Mouse (Mus musculus) hindbrain, embryonic 15.5 days (tissue): ENCODE measurements around the gene Slc44a5. TPM values are rescaled to one million over a fixed set of nuclear protein-coding genes. Genes with fewer than 3 reads are reported as not detected.
A peak's percentile ranks its signal among the peaks of the same experiment; 100 is the strongest.

Experiments
- ATAC-seq: fragments of 200-750 bp; cut with Nextera tagmentation; 2 replicates; pipeline ENCODE4 v1.8.0; 2017; ENCODE audit warnings: low read depth, moderate number of reproducible peaks, moderate TSS enrichment; ENCODE audit not compliant: low FRiP score
- H3K27ac ChIP-seq: fragments of 300-500 bp; sonication (generic); replicated peaks from 2 replicates; pipeline ENCODE4 v1.5.1; 2015; ENCODE audit warnings: mild to moderate bottlenecking, inconsistent platforms
- H3K27me3 ChIP-seq: fragments of 300-500 bp; sonication (generic); 2 replicates; pipeline ENCODE4 v1.6.1; 2015; ENCODE audit warnings: control low read depth, inconsistent platforms
- H3K36me3 ChIP-seq: fragments of 300-500 bp; sonication (generic); 2 replicates; pipeline ENCODE4 v1.6.1; 2015; ENCODE audit warnings: control low read depth, inconsistent platforms
- H3K4me1 ChIP-seq: fragments of 300-500 bp; sonication (generic); replicated peaks from 2 replicates; pipeline ENCODE4 v1.6.1; 2015; ENCODE audit warnings: control low read depth, inconsistent platforms
- H3K4me2 ChIP-seq: fragments of 300-500 bp; sonication (generic); 2 replicates; pipeline ENCODE4 v1.6.1; 2015; ENCODE audit warnings: moderate library complexity, mild to moderate bottlenecking, inconsistent platforms
- H3K4me3 ChIP-seq: fragments of 300-500 bp; sonication (generic); 2 replicates; pipeline ENCODE4 v1.5.1; 2015; ENCODE audit warnings: mild to moderate bottlenecking, inconsistent platforms
- H3K9ac ChIP-seq: fragments of 300-500 bp; sonication (generic); 2 replicates; pipeline ENCODE4 v1.6.1; 2015; ENCODE audit warnings: inconsistent platforms
- H3K9me3 ChIP-seq: fragments of 300-500 bp; sonication (generic); 2 replicates; pipeline ENCODE4 v1.6.1; 2016; ENCODE audit warnings: control low read depth, inconsistent platforms
- WGBS: fragments of 180-500 bp; shearing (Covaris S2); methylation state at CpG from one replicate; pipeline ENCODE4 v1.1.7; 2015; 5-methylcytosine and 5-hydroxymethylcytosine counted together
- polyA plus RNA-seq: library from polyadenylated mRNA; unstranded; fragments of >200 nt; fragmentation: Nextera tagmentation; extraction: Ambion mirVana; gene quantifications from 2 replicates; pipeline ENCODE4 v1.2.1, GENCODE M21; 2015

Slc44a5 gene
- polyA plus RNA-seq, 1 experiment from 2014 or later, result 9.6 TPM

DNA sequence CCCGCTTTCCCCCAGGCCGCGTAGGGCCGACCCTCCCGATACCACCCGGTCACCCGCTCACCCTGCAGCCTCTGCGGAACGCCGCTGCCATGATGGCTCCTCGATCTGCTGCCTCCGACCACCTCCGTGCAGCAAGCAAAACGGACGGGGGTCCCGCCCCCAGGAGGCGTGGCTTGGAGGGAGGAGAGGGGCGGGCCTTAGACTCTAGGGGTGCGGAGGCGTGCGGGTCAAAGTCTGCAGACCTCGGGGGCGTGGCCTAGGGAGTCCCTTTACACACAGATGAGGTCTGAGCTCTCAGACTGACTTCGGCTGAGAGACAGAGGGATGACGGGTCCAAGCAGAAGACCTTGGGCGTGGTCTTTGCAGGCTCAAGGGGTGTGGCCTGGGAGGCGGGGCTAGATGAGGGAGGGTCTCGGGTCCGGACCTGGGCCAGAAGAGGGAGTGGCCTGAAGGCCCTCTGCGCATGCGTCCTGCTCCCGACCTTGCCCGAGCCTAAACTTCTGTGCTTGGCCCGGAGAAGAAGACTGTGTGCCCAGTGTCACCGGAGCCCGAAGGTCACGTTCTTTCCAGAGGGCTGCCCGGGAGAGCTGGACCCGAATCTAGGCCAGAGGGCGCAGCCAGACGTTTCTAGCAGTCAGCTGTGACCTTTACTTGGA is 28.8 kb upstream of the Slc44a5 start, which contains the start of gene Acadm:
Gene Acadm (minus strand): TSS at position 298 of the 656 bp plus-strand sequence.
- Histone ChIP-seq H3K27ac (peak within 1 kb of the TSS; percentile 85), H3K9ac (peak within 1 kb of the TSS; percentile 63), H3K4me3 (peak within 1 kb of the TSS; percentile 62), H3K27me3 (no peaks in the 10 kb centered on the region), H3K4me2 (peak within 1 kb of the TSS; percentile 62), H3K36me3 (no peaks in the 10 kb centered on the region; the same call in 1 of the 2 replicates), H3K4me1 (peaks cover 17% of the 10 kb centered on the region), H3K9me3 (no peaks in the 10 kb centered on the region)
- under 1% methylated on average over 41 of the region's 41 CpGs for WGBS
- peak; percentile 96 for ATAC-seq

DNA sequence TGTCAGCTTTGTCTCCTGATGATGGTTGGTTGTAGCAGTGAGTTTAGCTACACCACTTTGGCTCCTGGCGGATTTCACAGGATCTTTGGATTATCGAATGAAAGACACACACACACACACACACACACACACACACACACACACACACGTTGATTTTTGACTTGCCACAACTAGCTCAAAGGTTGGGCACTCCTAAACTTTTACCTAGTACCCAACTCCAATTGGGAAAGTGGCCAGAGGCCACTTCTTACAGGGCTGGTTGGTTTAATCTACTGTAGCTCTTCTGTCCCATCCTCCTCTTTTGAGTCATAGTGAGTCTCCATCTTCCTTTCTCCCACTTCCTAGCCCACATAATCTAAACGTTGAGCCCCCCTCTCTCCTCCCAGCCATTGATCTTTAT is 26.0 kb upstream of the Slc44a5 start:
- no peaks in the 10 kb centered on the region for H3K9me3 ChIP-seq
- WGBS, result 77% methylated on average over 4 of the region's 4 CpGs
- ATAC-seq, result no peak

DNA sequence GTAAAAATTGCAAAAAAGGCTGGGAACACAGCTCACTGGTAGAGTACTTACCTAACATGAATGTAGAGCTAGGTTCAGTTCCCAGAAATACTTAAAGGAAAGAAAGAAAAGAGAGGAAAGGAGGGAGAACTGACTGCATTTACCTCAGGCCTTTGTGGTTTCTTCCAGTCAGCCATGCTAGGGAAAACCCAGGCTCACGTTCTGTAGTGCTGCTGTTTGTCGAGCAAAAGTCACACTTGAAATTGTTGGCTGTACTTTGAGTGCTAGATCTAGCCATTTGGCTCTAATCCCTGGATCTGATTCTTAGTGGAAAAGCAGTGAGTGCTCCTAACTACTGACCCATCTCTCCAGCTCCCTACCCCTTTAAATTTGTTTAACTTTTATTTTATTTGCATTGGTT is 25.1 kb upstream of the Slc44a5 start:
- H3K9me3 ChIP-seq, result no peaks in the 10 kb centered on the region
- H3K4me3 ChIP-seq, result no peak overlapping the region
- WGBS, result 90% methylated on average over 2 of the region's 2 CpGs
- no peak overlapping the region for H3K4me2 ChIP-seq
- no peaks in the 10 kb centered on the region for H3K36me3 ChIP-seq
- ATAC-seq, result no peak
- no peaks in the 10 kb centered on the region for H3K27me3 ChIP-seq
- no peak overlapping the region for H3K9ac ChIP-seq
- peaks cover 12% of the 10 kb centered on the region for H3K4me1 ChIP-seq
- H3K27ac ChIP-seq, result no peak overlapping the region

More for the DNA sequence above, 26.0 kb upstream of the Slc44a5 start:
- H3K36me3 ChIP-seq, result no peaks in the 10 kb centered on the region
- H3K9ac ChIP-seq, result no peak overlapping the region
- peaks cover 17% of the 10 kb centered on the region for H3K4me1 ChIP-seq
- no peaks in the 10 kb centered on the region for H3K27me3 ChIP-seq
- H3K4me2 ChIP-seq, result no peak overlapping the region
- H3K4me3 ChIP-seq, result no peak overlapping the region
- no peak overlapping the region for H3K27ac ChIP-seq

DNA sequence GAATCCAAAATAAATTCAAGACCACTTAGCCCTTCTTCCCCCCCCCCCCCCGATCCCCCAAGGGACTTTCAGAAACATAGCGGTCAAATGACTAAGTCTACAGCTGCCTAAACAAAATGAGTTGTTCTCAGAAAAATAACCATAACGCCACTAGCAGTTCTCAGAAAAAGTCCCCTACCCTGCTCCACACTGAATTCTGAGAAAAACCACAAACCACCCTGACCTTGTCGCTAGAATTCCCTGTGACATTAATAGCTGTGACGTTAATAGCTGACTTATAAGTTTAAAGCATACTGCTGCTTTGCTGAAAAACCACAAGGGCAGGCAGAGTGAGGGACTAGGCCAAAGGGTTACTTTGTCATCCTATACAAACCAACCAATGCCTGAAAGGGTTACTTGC is 15.3 kb upstream of the Slc44a5 start:
- 91% methylated on average over 5 of the region's 5 CpGs for WGBS
- no peak for ATAC-seq
- Histone ChIP-seq H3K4me2 (no peak overlapping the region), H3K4me3 (no peak overlapping the region), H3K9ac (no peak overlapping the region), H3K4me1 (no peaks in the 10 kb centered on the region), H3K9me3 (no peaks in the 10 kb centered on the region), H3K36me3 (no peaks in the 10 kb centered on the region), H3K27me3 (no peaks in the 10 kb centered on the region), H3K27ac (no peak overlapping the region)

DNA sequence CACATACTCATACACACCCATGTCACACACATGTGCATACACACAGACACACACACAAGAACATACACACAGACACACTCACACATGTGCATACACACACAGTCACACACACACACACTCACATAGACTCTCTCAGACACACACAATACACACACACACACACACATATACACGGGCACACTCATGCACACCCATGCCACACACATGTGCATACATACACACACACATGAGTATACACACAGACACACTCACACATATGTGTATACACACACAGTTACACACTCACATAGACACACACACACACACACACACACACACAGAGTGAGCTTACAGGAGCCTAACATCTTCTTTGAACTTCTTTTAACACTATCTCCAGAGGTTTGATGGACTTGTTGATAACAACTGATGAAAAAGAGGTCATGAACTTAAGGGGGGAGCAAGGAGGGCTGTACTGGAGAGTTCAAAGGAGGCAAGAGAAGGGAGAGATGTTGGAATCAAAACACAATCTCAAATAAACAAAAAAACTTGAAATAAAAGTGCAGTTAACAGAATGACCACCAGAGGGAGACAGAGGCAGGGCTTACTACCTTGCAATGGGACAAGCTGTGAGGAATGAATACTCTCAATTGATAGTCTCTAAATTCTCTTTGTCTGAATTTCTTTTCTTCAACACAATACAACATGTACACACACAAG is 14.1 kb upstream of the Slc44a5 start:
- Histone ChIP-seq H3K36me3 (no peaks in the 10 kb centered on the region), H3K27ac (no peak overlapping the region), H3K9me3 (no peaks in the 10 kb centered on the region), H3K27me3 (no peaks in the 10 kb centered on the region), H3K4me2 (no peak overlapping the region), H3K9ac (no peak overlapping the region), H3K4me1 (no peaks in the 10 kb centered on the region), H3K4me3 (no peak overlapping the region)
- WGBS, result 100% methylated on average over 1 of the region's 1 CpGs
- peak; percentile 47; the same call in 1 of the 2 replicates for ATAC-seq

DNA sequence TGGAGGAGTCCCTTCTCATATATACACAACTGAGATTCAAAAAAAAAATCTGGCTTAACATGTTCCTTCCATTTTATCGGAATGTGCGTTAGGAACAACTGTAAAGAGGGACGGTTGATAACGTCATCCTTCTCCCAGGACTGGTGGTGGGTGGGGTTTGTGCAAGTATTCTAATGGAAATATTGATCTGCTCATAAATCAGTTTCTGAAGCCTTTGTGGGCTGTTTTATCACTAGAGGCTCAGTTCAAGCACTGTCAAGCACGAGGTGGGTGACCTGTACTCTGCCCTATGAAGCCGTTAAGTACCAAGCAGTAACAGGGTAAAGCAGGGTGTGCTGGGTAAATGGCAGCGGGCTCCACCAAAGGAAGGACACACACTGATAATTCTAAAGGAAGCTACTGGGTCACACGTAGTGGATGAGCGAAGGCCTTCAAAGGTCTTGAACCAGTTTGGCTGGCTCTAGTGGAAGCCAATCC is 13.5 kb upstream of the Slc44a5 start:
- Histone ChIP-seq H3K27me3 (no peaks in the 10 kb centered on the region), H3K36me3 (no peaks in the 10 kb centered on the region), H3K9me3 (no peaks in the 10 kb centered on the region), H3K9ac (no peak overlapping the region), H3K4me1 (no peaks in the 10 kb centered on the region), H3K27ac (no peak overlapping the region), H3K4me3 (no peak overlapping the region), H3K4me2 (no peak overlapping the region)
- peak; percentile 36; the same call in 1 of the 2 replicates for ATAC-seq
- WGBS, result 79% methylated on average over 9 of the region's 9 CpGs

DNA sequence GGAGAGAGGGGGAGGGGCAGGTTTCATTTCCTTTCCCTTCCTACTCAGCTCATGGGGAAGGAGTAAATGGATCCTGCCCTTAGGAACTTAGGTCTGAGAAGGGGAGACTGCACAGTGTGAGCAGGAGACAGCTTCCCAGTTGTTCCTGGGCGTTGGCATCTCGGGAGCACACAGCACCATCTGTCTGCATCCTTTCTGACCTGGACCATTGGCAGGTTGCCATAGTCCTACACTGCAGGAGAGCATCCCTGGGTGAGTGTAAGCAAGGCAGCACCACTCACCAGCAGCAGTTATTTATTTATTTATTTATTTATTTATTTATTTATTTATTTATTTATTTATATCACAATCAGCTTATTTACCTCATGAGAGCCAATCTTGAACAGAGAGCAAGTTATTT is 12.4 kb upstream of the Slc44a5 start:
- 30% methylated on average over 2 of the region's 2 CpGs for WGBS
- ATAC-seq, result peak; percentile 36; the same call in 1 of the 2 replicates

DNA sequence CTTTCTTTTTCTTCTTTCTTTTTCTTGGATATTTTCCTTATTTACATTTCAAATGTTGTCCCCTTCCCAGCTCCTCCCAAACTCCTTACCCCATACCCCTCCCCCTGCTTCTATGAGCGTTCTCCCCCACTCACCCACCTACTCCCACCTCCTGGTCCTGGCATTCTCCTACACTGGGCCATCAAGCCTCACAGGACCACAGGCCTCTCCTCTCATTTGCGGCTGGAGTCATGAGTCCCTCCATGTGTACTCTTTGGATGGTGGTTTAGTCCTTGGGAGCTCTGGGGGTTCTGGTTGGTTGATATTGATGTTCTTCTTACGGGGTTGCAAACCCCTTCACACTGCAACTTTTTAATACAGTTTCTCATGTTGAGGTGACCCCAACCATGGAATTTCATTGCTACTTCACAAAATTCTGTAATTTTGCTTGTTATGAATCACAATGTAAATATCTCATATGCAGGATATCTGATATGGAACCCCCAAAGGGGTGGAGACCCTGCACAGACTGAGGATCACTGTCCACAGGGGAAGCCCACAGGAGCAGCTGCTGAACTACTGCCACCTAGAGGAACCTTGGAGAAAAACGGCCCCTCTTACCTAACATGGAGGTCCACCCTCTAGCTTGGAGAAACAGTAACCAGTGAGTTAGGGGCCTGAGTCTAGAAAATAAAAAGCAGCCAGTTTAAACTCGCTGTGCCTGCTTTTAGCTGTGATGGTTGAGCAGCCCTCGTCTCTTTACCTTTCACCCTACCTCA is 11.4 kb upstream of the Slc44a5 start:
- H3K4me2 ChIP-seq, result no peak overlapping the region

More for the DNA sequence above, 12.4 kb upstream of the Slc44a5 start:
- H3K9ac ChIP-seq, result no peak overlapping the region
- H3K4me2 ChIP-seq, result no peak overlapping the region
- H3K4me1 ChIP-seq, result no peaks in the 10 kb centered on the region
- H3K4me3 ChIP-seq, result no peak overlapping the region
- no peaks in the 10 kb centered on the region for H3K36me3 ChIP-seq
- no peak overlapping the region for H3K27ac ChIP-seq
- no peaks in the 10 kb centered on the region for H3K9me3 ChIP-seq
- no peaks in the 10 kb centered on the region for H3K27me3 ChIP-seq

DNA sequence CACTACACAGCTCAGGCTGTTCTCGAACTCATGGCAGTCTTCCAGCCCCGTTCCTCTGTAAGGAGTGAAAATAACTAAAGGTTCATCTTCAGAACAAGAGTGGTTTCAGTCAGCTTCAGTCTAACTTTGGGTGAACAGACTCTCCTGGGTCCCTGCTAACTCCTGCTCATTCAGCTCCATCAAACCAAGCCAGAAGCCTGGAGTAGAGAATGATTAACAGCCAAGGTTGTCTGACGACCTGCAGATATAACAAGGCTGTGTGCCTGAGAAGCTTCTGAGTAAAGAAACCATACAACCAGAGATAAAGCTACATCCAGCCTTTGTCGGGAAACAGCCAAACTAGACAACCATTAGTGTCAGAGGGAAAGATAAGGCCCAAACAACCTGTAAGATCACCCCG is 5.8 kb upstream of the Slc44a5 start:
- no peaks in the 10 kb centered on the region for H3K36me3 ChIP-seq
- H3K4me3 ChIP-seq, result no peak overlapping the region
- H3K9me3 ChIP-seq, result no peaks in the 10 kb centered on the region
- H3K4me1 ChIP-seq, result no peaks in the 10 kb centered on the region
- no peak overlapping the region for H3K9ac ChIP-seq
- no peak overlapping the region for H3K27ac ChIP-seq
- no peak overlapping the region for H3K4me2 ChIP-seq
- ATAC-seq, result no peak
- 90% methylated on average over 5 of the region's 5 CpGs for WGBS
- H3K27me3 ChIP-seq, result no peaks in the 10 kb centered on the region

More for the DNA sequence above, 11.4 kb upstream of the Slc44a5 start:
- Histone ChIP-seq H3K9ac (no peak overlapping the region), H3K27me3 (no peaks in the 10 kb centered on the region), H3K36me3 (no peaks in the 10 kb centered on the region), H3K27ac (no peak overlapping the region), H3K4me3 (no peak overlapping the region), H3K4me1 (no peaks in the 10 kb centered on the region), H3K9me3 (no peaks in the 10 kb centered on the region)
- 73% methylated on average over 6 of the region's 6 CpGs for WGBS
- ATAC-seq, result 0 out of 2 replicates have a peak, but pooled peaks have one; percentile 21

DNA sequence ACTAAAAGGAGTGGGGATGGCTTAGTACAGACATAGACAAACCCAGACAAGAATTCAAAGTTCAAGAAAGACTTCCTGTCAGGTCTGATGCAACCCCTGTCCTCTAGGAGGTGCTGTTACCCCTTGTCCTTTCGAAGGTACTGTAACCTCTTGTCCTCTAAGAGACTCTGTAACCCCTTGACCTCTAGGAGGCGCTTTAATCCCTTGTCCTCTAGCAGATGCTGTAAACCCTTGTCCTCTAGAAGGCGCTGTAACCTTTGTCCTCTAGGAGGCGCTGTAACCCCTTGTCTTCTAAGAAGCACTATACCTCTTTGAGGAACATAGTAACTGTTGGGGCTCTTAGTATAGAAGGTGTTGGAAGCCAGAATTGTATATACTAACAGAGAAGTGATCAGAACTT is 4.7 kb upstream of the Slc44a5 start:
- no peak for ATAC-seq
- Histone ChIP-seq H3K27ac (no peak overlapping the region), H3K4me3 (no peak overlapping the region), H3K36me3 (no peaks in the 10 kb centered on the region), H3K4me2 (no peak overlapping the region), H3K9me3 (no peaks in the 10 kb centered on the region), H3K4me1 (peaks cover 5% of the 10 kb centered on the region), H3K27me3 (no peaks in the 10 kb centered on the region), H3K9ac (no peak overlapping the region)
- WGBS, result 41% methylated on average over 4 of the region's 4 CpGs

DNA sequence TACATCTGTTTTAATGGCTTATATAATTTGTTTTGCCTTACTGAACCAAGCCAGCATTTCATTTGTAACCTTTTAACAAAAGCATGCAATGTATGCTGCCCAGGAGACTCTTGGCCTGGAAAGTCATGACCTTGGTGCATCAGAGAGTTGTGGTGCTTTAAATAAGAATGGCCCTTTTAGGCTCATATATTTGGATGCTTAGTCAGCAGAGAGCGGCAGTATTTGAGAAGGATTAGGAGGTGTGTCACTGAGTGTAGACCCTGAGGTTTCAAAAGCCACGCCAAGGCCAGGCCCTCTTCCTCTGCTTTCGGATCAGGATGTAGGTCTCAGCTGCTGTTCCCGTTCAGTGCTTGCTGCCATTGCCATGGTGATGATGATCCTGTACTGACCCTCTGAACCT is 3.8 kb upstream of the Slc44a5 start:
- H3K36me3 ChIP-seq, result no peaks in the 10 kb centered on the region
- no peak for ATAC-seq
- H3K27me3 ChIP-seq, result no peaks in the 10 kb centered on the region

More for the DNA sequence above, 3.8 kb upstream of the Slc44a5 start:
- H3K4me1 ChIP-seq, result peaks cover 12% of the 10 kb centered on the region
- no peak overlapping the region for H3K4me2 ChIP-seq
- H3K27ac ChIP-seq, result no peak overlapping the region
- no peak overlapping the region for H3K4me3 ChIP-seq
- 88% methylated on average over 4 of the region's 4 CpGs for WGBS
- no peak overlapping the region for H3K9ac ChIP-seq
- H3K9me3 ChIP-seq, result no peaks in the 10 kb centered on the region
